Mouse (Mus musculus) erythroblast, embryonic 14.5 days (primary cell): ENCODE measurements at regions not wholly inside any gene's neighbourhood (a gene's known extent, or its start where the extent isn't known, plus 50 kb on each side); places are given as distances from the start of the nearest gene placed in this dataset.
"Not testable (repeated sequence)": the region's sequence is repeated elsewhere in the genome, so short reads cannot be mapped to it uniquely, and the experiment has no call there.

Source experiments
- GATA1 ChIP-seq: IDR thresholded peaks from 2 replicates; pipeline ENCODE4 v1.6.1; 2012; ENCODE audit warnings: low read length, inconsistent platforms, mixed read lengths
- TAL1 ChIP-seq: IDR thresholded peaks from 3 replicates; pipeline ENCODE4 v1.6.1; 2012; ENCODE audit warnings: low read length, inconsistent platforms, mixed read lengths

- not testable (repeated sequence) for TF ChIP-seq TAL1, GATA1
Observed at GRCm38 (mm10) chr6:31885196-31885595, 164.8 kb upstream of the 1700012A03Rik start.
